Mouse (Mus musculus): ENCODE results near the gene Erp29. TPM values are rescaled to one million over a fixed set of nuclear protein-coding genes. Genes with fewer than 3 reads are reported as not detected.

The Erp29 gene
- total RNA-seq, 2 experiments from 2014 or later = 68.2 to 68.6 TPM

DNA sequence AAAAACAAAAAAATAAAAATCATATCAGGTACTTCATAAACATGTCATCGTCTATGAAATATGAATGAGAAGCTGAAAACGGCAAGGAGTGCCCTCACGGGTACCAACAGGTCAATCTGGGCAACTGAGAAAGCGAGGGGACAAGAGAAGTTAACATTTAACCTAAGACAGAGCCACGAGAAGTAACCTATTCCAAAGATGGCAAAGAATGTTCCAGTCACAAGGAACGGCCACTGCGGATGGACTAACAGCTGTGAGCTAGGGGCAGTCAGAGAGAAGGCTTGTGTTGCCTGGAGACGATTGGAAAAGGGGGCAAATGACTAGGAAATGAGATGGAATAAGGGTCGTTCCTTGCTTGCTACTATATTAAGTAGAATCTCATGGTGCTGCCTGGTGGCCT is 1.8 kb downstream of the Erp29 start:
- no peak for DNase-seq

DNA sequence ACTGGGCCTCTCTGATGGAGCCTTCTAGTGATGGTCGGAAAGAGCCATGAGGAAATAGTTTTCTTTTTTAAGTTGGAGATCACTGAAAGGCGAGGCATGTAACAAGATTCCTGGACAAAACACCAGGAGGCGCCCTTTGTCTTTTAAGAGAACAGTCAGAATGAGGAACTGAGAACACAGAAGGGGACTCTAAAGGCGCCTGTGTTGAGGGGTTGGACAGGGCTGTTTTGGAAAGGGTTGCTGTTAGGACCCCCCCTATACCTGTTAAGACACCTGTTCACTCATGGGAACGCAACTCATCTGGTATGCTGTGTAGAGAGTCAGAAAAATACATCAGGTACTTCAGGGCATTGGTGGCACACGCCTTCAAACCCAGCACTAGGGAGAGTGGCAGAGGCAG is 2.3 kb downstream of the Erp29 start:
- peak; percentile 54 to 76 for DNase-seq

DNA sequence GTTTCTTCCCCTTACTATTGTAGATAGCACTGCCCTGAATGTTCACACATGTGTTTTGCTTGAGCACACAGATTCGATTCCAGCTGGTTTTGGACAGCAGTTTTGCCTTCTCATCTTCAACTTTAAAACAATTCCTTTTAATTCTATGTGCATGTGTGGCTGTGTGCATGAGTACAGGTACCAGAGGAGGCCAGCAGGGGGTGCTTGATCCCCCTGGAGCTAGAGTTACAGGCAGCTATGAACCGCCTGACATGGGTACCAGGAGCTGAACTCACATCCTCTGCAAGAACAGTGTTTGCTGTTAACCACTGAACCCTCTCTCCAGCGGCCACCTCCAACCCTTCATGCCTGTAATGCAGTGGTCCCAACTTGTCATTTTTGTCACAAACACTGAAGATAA is 3.9 kb downstream of the Erp29 start:
- no peak for DNase-seq

DNA sequence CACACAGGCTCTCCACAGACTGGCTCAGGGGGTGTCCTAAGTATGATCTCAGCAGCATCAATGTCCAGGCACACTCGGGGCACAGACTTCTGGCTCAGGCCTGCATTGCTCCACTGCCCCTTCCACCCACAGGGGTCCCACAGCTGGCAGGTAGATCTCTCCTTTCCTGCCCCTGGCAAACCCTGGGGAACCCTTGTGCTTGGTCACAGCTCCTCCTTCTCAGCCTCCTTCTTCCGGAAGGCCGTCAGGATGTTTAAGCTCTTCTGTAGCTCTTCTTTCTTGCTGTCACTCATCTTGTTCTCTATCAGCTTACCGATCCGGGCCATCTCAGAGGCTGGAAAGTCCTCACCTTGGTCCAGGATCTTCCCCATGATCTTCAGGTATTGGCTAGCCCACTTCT is 7.4 kb downstream of the Erp29 start:
- DNase-seq = no peak

DNA sequence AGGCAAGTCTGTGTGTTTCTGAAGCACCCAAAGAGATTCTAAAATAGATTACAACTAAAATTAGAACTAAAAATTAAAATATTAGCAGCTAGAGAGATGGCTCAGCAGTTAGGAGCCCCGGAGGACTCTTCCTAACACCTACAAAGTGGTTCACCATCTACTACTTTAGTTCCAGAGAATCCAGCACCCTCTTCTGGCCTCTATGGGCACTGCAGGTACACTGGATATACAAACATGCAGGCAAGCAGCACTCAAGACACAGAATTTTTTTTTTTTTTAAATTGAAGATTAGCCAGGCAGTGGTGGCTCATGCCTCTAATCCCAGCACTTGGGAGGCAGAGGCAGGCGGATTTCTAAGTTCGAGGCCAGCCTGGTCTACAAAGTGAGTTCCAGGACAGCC is 8.8 kb downstream of the Erp29 start:
- DNase-seq = peak in 1 of 2 experiments; percentile 34

DNA sequence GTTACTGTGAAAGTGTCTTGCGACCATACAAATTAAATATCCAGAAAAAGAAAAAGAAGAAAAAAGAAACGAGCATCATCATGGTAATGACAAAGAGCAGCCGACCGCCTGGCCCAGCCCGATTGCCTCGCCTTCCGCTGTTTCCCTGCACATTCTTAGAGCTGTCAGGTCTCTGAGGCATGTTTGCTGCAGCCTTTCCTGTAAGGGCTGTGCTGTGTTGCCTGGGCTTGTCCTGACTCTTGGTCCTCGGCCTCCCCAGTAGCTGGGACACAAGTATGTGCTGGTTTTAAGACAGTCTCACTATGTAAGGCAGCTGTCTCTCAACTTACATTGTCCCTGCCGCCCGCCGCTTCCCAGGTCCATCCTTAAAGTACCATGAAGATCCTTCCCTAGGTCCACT is 13.6 kb downstream of the Erp29 start:
- no peak for DNase-seq

DNA sequence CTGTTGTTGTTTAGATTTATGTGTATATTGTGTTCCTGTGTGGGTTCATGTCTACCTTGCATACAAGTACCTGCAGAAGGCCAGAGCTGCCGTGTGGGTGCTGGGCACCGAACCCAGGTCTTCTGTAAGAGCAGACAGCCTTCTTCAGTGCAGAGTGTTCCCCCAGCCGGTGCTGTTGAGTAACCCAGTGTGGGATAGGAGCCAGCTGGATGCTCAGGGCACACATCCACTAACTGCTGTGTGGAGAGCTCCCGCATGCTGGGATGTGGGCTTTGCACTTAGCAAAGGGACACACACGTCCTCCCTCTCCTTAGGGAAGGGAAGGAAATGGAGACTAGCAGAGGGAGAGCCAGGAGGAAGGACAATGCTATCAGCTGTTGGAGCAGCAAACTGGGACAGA is 14.2 kb downstream of the Erp29 start:
- peak in 1 of 2 experiments; percentile 40 for DNase-seq

DNA sequence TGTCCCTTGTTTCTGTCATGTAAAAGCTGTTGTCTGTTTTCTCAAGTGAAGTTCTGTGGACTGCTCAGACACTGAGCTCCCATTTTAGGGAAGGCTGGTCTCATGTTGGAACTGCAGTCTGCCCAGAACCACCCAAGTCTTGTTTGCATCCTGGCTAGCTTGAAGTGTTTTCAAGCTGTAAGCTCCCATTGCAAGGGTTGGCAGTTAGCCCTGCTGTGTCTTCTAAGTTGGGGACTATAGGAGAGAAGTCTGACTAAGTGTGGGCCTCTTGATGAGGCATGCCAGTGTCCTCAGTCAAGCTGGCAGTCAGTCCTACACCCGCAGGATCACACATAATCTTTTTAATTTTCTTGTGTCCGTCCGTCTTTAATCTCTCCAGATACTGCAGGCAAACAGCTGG is 23.4 kb downstream of the Erp29 start:
- DNase-seq = no peak

DNA sequence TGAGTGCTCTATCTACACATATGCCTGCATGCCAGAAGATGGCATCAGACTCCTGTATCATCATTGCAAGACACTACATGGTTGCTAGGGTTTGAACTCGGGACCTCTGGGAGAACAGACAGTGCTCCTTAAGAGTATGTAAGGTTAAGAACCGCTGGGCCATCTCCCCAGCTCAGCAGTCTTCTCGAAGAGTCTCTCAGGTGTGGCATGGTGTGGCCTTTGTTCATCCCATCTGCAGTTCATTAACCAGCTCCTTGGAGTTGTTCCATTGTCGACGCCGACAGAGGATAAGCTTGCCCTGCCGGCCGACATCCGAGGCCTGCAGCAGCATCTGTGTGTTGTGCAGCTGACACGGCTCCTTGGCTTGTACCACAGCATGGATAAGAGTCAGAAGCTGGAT is 29.0 kb downstream of the Erp29 start:
- no peak for DNase-seq

DNA sequence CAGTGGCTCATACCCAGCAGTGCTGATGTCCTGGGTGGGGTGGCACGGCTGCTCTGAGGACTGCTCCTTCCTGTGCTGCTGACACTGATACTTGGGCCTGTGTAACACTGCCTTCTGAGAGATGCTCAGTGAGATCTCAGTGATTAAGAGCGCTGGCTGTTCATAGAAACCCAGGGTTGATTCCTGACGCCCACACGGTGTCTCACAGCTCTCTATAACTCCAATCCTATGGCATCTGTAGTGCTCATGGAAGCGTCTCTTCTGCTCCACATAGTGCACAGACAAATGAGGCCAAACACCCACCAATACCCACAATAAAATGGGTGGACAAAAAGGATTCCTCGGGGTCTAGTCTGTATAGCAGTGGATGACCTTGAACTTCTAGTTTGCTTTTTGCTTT is 29.5 kb downstream of the Erp29 start:
- no peak for DNase-seq

DNA sequence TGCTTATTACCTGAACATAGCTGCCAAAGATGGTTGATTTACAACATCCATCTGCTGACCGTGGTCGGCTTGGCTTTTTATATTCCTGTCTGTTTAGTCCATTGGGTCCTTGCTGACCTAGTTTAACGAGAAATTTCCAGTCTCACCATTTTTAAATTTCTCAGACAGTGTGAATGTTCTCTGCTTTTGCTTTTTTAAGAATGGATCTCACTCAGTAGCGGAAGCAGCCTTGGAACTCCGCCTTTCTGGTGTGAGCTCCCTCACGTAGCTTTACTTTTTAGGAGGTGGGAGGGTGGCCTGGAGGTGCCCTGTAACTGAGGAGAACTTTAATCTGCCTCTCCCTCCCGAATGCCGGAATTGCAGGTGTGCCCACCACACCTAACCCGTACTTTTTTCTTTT is 31.6 kb downstream of the Erp29 start:
- no peak for DNase-seq

DNA sequence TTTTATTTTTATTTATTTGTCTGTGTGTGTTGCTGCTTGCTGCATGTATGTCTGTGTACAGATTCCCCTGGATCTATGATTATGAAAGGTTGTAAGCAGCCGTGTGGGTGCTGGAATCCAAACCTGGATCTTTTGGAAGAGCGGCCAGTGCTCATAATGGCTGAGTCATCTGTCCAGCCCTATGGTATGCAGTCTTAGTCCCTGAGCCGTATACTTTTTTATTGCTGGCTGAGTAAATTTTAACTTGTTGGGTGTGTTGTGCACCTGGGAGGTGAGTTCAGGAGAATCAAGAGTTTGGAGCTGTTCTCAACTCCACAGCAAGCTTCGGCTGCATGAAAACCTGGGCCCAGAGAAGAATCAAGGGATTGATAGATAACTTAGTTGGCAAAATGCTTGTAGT is 41.3 kb downstream of the Erp29 start:
- DNase-seq = no peak

DNA sequence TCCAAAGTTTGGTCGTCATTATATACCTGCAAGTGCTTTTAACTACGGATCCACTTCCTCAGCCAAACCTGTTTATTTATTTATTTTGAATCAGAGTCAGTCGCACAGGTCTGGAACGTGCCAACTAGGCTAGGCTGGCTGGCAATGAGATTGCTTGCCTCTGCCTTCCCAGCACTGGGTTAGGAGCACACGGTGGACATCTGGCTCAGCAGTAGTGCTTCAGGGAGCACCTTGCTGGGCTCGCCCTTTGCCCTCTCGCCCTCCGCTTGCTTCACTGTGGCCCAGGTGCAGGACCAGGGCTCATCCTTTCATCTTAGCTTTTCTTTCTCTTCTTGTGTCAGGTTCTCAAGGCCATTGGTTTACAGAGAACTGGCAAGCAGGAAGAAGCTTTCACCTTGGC is 44.5 kb downstream of the Erp29 start:
- peak in 1 of 2 experiments; percentile 29 for DNase-seq

DNA sequence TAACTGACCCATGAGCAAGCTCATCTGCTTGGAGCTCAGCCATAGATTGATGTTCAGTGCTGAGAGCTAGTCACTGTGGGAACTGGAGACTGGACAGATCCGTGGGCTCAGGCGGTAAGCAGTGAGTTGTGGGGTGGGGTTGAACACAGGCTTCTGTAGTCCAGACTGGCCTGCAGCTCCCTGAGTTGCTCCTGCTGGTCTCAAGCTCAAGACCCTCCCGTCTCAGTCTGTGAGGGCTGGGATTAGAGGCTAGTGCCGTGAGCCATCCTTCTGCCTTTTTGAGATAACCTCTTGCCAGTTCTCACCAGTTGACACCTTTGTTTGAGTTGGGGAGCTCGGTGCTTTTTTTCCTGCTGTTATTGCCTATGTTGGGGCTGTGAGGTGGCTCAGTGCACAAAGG is 51.5 kb downstream of the Erp29 start:
- no peak for DNase-seq

DNA sequence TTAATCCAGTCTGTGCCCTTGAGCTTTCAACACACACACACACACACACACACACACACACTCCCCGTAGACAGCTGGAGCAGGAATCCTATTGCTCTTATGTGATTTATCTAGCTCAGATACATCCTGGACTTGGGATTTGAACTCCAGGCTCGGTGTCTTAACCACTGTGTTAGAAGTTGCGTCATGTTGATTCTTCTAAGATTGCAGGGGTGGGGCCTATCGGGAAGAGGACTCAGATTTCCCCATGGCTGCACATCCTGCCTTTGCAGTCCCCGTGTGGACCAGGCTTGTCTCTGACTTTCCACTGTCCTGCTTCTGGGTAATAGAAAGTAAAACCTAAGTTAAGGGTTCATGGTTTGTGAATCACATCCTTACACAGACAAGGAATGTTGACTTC is 52.2 kb downstream of the Erp29 start:
- DNase-seq = no peak

DNA sequence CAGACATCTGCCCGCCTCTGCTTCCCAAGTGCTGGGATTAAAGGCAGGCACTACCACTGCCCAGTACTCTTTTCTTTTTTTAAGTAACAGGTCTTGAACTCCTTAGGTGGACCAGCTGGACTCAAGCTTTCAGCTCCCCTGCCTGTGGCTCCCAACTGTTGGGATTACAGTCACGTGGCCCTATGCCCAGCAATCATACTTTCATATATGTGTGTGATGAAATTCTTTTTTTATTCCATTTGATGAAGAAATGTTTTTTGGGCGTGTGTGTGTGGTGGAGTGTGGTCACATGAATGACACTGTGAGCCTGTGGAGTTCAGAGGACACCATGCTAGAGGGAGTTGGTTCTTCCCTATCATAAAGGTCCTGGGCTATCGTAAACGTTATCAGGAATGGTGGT is 52.8 kb downstream of the Erp29 start:
- no peak for DNase-seq

DNA sequence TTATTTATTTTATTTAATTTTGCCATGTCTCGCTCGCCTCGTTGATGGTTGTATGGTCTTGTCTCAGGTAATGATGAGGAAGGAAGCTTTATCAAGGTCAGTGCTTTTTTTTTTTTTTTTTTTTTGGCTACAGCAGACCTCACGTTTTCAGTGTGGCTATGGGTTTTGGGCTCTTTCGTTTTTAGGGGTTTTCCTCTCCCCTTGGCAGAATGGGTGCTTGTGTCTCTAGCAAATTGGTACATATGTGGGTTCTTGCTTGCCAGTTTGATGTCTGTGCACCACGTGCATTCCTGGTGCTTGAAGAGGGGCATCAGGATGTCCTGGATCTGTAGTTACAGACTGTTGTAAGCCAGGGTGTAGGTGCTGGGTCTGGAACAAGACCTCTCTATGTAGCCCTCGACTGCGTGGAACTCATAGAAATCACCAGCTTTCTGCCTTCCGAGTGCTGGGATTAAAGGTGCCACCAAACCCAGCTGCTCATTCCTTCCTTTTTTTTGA is 53.3 kb downstream of the Erp29 start:
- DNase-seq = no peak

DNA sequence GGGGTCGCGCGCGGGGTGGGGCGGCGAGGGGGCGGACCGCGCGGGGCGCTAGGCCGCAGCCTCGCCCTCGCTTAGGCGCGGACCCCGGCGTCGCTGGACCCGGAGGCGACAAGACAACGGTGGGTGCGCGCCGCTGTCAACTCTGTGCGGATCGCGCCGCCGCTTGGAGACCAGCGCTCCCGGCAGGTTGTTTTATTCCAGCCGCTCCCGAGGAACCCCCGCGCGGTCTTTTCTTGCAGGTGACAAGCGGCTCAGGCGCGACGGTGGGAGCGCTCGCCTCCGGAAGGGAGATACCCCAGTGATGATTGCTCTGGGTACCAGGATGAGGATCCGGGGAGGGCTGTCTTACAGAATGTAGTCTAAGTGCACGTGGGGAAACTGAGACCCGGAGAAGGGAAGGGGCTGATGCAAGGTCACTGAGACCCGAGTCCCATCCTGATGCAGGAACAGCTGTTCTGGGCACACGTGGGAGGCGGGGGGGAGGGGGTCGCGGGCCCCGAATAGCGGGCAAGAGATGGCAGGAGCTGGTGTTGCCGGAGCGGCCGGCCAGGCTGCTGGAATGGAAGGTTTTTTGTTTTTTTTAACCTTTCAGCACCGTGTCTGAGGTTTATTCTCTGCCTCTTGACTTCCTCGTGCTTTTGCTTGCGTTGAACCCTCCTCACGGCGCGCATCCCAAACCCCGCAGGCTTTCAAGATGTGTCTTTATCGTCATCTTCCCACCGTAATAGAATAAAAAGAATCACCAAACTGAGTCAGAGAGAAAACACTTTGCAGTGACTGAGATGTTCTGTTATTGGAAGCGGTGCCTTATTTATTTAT is 54.0 kb downstream of the Erp29 start:
- no peak for DNase-seq

DNA sequence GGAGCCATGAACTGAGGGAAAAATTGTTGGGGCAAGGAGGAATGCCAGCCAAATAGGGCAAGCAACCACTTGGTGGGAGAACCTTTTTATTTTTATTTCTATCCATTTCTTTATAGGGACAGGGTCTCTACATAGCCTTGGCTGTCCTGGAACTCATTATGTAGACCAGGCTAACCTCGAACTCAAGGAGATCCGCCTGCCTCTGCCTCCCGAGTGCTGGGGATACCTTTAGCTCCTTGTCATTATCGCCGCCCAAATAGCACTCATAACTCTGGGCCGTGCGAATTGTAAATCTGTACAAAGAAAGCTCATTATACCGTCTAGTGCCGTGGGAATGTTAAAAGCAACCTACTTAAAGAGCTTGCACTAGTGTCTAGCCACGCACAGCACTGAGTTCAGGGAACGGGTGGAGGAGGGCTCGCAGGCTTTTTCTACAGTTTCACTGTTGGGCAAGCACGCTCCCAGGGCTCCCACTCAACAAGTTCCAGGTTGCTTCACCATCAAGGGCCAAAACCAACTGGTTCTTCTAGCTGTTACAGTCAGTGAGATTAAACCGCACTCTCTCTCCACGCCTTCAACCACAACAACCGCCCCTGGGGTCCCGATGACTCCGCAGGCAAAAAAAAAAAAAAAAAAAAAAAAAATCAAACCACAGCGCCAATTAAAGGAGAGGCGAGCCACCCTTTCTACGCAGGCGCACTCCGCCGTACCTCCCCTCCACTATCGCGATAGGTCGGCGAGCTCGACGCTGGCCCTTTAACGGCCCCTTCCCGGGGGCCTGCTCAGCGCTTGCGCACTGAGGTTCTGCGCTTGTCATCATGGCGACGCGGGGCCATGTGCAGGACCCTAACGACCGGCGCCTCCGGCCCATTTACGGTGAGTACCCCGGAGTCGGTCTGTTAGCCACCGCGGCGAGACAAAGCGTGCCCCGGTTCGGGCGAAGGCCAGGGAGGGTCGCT is 54.8 kb downstream of the Erp29 start, which contains the start of gene Naa25:
Gene Naa25 (plus strand): TSS at position 750 of the 959 bp plus-strand sequence.
- peak; percentile 95 to 97 for DNase-seq

DNA sequence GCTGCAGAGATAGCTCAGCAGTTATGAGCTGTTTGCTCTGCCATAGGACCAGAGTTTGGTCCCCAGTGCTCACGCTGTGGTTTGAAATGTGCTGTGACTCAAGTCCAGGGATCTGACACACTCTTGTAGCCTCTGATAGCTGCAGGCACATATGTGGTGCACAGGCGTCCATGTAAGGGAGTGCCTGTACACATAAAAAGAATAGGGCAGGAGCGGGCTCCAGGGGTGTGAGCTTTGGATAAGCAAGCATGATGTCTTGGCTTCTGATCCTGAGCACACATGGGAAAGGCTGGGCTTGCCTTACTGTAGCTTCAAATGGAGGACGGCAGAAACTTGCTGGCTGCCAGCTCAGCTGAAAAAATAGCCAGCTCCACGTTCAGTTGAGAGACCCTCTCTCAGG is 56.7 kb downstream of the Erp29 start:
- no peak for DNase-seq

DNA sequence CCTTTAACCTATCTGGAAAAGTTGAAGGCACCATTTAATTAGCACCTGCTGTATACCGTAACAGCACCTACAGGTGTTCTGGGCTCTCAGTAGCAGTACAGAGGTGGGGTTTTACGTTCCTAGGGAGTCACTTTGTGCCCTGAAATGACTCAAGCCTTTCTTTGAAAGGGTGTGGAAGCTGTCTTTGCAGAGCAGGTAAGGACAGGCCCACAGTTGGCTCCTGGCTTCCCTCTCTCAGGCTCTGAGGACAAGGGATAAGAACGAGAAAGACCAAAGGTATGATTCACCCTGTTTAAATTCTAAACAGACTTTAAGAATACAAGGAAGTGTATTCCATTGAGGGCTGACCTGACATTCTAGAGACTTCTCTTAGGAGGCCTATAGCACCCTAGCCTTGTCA is 58.9 kb downstream of the Erp29 start:
- DNase-seq = no peak

DNA sequence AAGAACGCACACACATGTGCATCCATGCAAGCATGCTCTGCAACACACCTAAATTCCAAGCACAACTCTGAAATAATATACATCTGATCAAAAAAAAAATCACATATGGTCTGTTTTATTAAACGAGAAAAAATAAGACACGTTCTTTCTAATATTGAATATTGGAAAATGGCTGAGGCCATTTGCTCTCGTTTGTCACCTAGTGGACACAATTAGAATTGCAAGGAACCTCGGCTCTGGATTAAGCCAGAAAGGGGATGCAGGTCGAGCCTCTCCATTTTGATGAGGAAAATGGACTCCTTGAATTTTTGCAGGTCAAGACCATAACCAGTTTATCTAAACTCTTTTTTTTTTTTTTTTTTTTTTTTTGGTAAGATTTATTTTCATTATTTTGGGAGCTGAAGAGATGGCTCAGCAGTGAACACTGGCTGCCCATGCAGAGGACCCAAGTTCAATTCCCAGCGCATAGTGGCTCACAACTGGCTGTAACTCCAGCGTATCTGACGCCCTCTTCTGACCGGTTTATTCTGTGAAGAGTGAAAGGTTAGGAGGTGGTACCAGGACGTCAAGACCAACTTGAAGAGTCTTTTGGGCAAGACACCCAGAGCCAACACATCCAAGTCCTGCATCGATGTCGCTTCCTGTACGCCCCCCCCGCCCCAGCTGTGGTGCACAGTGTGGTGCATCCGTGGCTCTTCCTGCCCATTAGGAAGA is 59.5 kb downstream of the Erp29 start:
- DNase-seq = peak; percentile 43 to 80

All from heart, adult 18-20 months (tissue).